Mouse (Mus musculus) ES-CJ7 (cell line): ENCODE measurements at regions not wholly inside any gene's neighbourhood (a gene's known extent, or its start where the extent isn't known, plus 50 kb on each side); places are given as distances from the start of the nearest gene placed in this dataset.

Experiments
- DNase-seq: peaks from one replicate; pipeline ENCODE4 v3.0.0; 2011; ENCODE audit warnings: low read depth, low spot score

GRCm38 (mm10) chr8:125367374-125367773 lies 202.2 kb downstream of the Sipa1l2 start:
- no peak for DNase-seq

- no peak for DNase-seq
Observed at GRCm38 (mm10) chr8:125365004-125365403, 204.6 kb downstream of the Sipa1l2 start.

GRCm38 (mm10) chr8:125359456-125359855 lies 210.2 kb downstream of the Sipa1l2 start:
- no peak for DNase-seq

GRCm38 (mm10) chr8:125357759-125358158 lies 211.8 kb downstream of the Sipa1l2 start:
- no peak for DNase-seq

- DNase-seq: no peak
Observed at GRCm38 (mm10) chr8:125355059-125355509, 214.5 kb downstream of the Sipa1l2 start.

- DNase-seq: no peak
Observed at GRCm38 (mm10) chr8:125352276-125352675, 217.3 kb downstream of the Sipa1l2 start.

- no peak for DNase-seq
Observed at GRCm38 (mm10) chr8:125351486-125352032, 218.0 kb downstream of the Sipa1l2 start.

GRCm38 (mm10) chr8:125349290-125350025 lies 220.2 kb downstream of the Sipa1l2 start:
- no peak for DNase-seq

- no peak for DNase-seq
Observed at GRCm38 (mm10) chr8:125346182-125346581, 223.4 kb downstream of the Sipa1l2 start.

- no peak for DNase-seq
Observed at GRCm38 (mm10) chr8:125345571-125345970, 224.0 kb downstream of the Sipa1l2 start.

- no peak for DNase-seq
Observed at GRCm38 (mm10) chr8:125343867-125344266, 225.7 kb downstream of the Sipa1l2 start.

GRCm38 (mm10) chr8:125342521-125342920 lies 227.1 kb downstream of the Sipa1l2 start:
- DNase-seq: no peak

- DNase-seq: no peak
Observed at GRCm38 (mm10) chr8:125341606-125342005, 228.0 kb downstream of the Sipa1l2 start.

GRCm38 (mm10) chr8:125338222-125338621 lies 231.4 kb downstream of the Sipa1l2 start:
- peak; percentile 60 for DNase-seq

- DNase-seq: no peak
Observed at GRCm38 (mm10) chr8:125337444-125338077, 232.0 kb downstream of the Sipa1l2 start.

- DNase-seq: peak; percentile 22
Observed at GRCm38 (mm10) chr8:125336799-125337198, 232.8 kb downstream of the Sipa1l2 start.

GRCm38 (mm10) chr8:125335575-125336370 lies 233.8 kb downstream of the Sipa1l2 start:
- no peak for DNase-seq

GRCm38 (mm10) chr8:125335171-125335570 lies 234.4 kb downstream of the Sipa1l2 start:
- DNase-seq: peak; percentile 87

GRCm38 (mm10) chr8:125330638-125331037 lies 239.0 kb downstream of the Sipa1l2 start:
- no peak for DNase-seq

GRCm38 (mm10) chr8:125328650-125329049 lies 241.0 kb downstream of the Sipa1l2 start:
- no peak for DNase-seq

- peak; percentile 71 for DNase-seq
Observed at GRCm38 (mm10) chr8:125327551-125328262, 241.9 kb downstream of the Sipa1l2 start.
